Mouse (Mus musculus) ES-Bruce4 (cell line): Measurements from ENCODE around the gene Thbs2. TPM values are rescaled to one million over a fixed set of nuclear protein-coding genes. Genes with fewer than 3 reads are reported as not detected.

Source experiments
- H3K27ac ChIP-seq: 2 replicates; pipeline ENCODE4 v1.5.1; 2012; ENCODE audit warnings: low read length, inconsistent platforms; ENCODE audit not compliant: insufficient read depth
- H3K27me3 ChIP-seq: 2 replicates; pipeline ENCODE4 v1.6.1; 2012; ENCODE audit warnings: mild to moderate bottlenecking, low read length, inconsistent platforms; ENCODE audit not compliant: control insufficient read depth, poor library complexity, insufficient read depth, severe bottlenecking
- H3K36me3 ChIP-seq: 2 replicates; pipeline ENCODE4 v1.6.1; 2012; ENCODE audit warnings: inconsistent platforms, mild to moderate bottlenecking, low read length, moderate library complexity; ENCODE audit not compliant: control insufficient read depth, poor library complexity, insufficient read depth, severe bottlenecking
- H3K4me1 ChIP-seq: one replicate; pipeline ENCODE4 v1.8.1; 2011; ENCODE audit warnings: low read length; ENCODE audit not compliant: control insufficient read depth, insufficient read depth
- H3K4me3 ChIP-seq: 2 replicates; pipeline ENCODE4 v1.5.1; 2011; ENCODE audit warnings: low read depth, mild to moderate bottlenecking, low read length
- H3K9ac ChIP-seq: 2 replicates; pipeline ENCODE4 v1.6.1; 2012; ENCODE audit warnings: low read depth, mild to moderate bottlenecking, inconsistent platforms; ENCODE audit not compliant: poor library complexity, severe bottlenecking
- H3K9me3 ChIP-seq: replicated peaks from 2 replicates; pipeline ENCODE4 v1.6.1; 2012; ENCODE audit warnings: mild to moderate bottlenecking, low read length, inconsistent platforms; ENCODE audit not compliant: control insufficient read depth, poor library complexity, insufficient read depth, severe bottlenecking
- CTCF ChIP-seq: IDR thresholded peaks from one replicate; pipeline ENCODE4 v1.8.1; 2011; ENCODE audit warnings: low read depth, low read length
- EP300 ChIP-seq: IDR thresholded peaks from 2 replicates; pipeline ENCODE4 v1.6.1; 2011; ENCODE audit warnings: low read depth, low read length; ENCODE audit not compliant: insufficient read depth
- POLR2A ChIP-seq: IDR thresholded peaks from one replicate; pipeline ENCODE4 v1.8.1; 2011; ENCODE audit warnings: low read length; ENCODE audit not compliant: insufficient read depth
- polyA plus RNA-seq: library from polyadenylated mRNA; stranded (reverse); fragments of >200 nt; gene quantifications from 2 replicates; pipeline ENCODE4 v1.2.4, GENCODE M21; 2011; ENCODE audit warnings: low read depth; ENCODE audit not compliant: missing spikeins, insufficient read depth, insufficient read length

The Thbs2 gene
- polyA plus RNA-seq, 1 experiment: 2.0 TPM

- Histone ChIP-seq H3K4me3 (no peak overlapping the region), H3K4me1 (no peaks in the 10 kb centered on the region), H3K27ac (no peak overlapping the region), H3K9me3 (no peaks in the 10 kb centered on the region), H3K27me3 (no peaks in the 10 kb centered on the region), H3K36me3 (no peaks in the 10 kb centered on the region), H3K9ac (no peak overlapping the region)
- TF ChIP-seq EP300 (no peak), CTCF (no peak), POLR2A (no peak)
Measured at GRCm38 (mm10) chr17:14677198-14677597, 16.8 kb downstream of the Thbs2 start.

GRCm38 (mm10) chr17:14675517-14675916 is 18.5 kb downstream of the Thbs2 start:
- no peaks in the 10 kb centered on the region for H3K4me1 ChIP-seq
- no peaks in the 10 kb centered on the region for H3K9me3 ChIP-seq
- no peaks in the 10 kb centered on the region for H3K36me3 ChIP-seq
- no peak for TF ChIP-seq POLR2A
- TF ChIP-seq CTCF: no peak
- no peak for TF ChIP-seq EP300
- H3K4me3 ChIP-seq: no peak overlapping the region
- H3K27ac ChIP-seq: no peak overlapping the region
- no peak overlapping the region for H3K9ac ChIP-seq
- H3K27me3 ChIP-seq: no peaks in the 10 kb centered on the region

- Histone ChIP-seq H3K4me1 (no peaks in the 10 kb centered on the region), H3K9ac (no peak overlapping the region), H3K36me3 (no peaks in the 10 kb centered on the region), H3K9me3 (no peaks in the 10 kb centered on the region), H3K27me3 (no peaks in the 10 kb centered on the region), H3K4me3 (no peak overlapping the region), H3K27ac (no peak overlapping the region)
- no peak for TF ChIP-seq EP300
- TF ChIP-seq CTCF: no peak
- TF ChIP-seq POLR2A: no peak
Measured at GRCm38 (mm10) chr17:14672402-14672801, 21.6 kb downstream of the Thbs2 start.

GRCm38 (mm10) chr17:14667225-14667624 is 26.8 kb downstream of the Thbs2 start:
- no peak for TF ChIP-seq POLR2A
- TF ChIP-seq CTCF: no peak
- no peak for TF ChIP-seq EP300
- Histone ChIP-seq H3K27ac (no peak overlapping the region), H3K36me3 (no peaks in the 10 kb centered on the region)

GRCm38 (mm10) chr17:14666451-14666850 is 27.6 kb downstream of the Thbs2 start:
- H3K36me3 ChIP-seq: no peaks in the 10 kb centered on the region
- H3K27ac ChIP-seq: no peak overlapping the region
- no peak overlapping the region for H3K9ac ChIP-seq
- H3K4me1 ChIP-seq: no peaks in the 10 kb centered on the region
- no peak overlapping the region for H3K4me3 ChIP-seq
- no peaks in the 10 kb centered on the region for H3K27me3 ChIP-seq
- TF ChIP-seq CTCF (no peak), POLR2A (no peak), EP300 (no peak)
- no peaks in the 10 kb centered on the region for H3K9me3 ChIP-seq

More at GRCm38 (mm10) chr17:14667225-14667624, 26.8 kb downstream of the Thbs2 start:
- Histone ChIP-seq H3K27me3 (no peaks in the 10 kb centered on the region), H3K4me3 (no peak overlapping the region), H3K9ac (no peak overlapping the region), H3K4me1 (no peaks in the 10 kb centered on the region), H3K9me3 (no peaks in the 10 kb centered on the region)

GRCm38 (mm10) chr17:14663366-14663765 is 30.7 kb downstream of the Thbs2 start:
- H3K4me3 ChIP-seq: no peak overlapping the region
- no peaks in the 10 kb centered on the region for H3K36me3 ChIP-seq
- H3K9me3 ChIP-seq: no peaks in the 10 kb centered on the region
- no peak overlapping the region for H3K27ac ChIP-seq
- no peak for TF ChIP-seq CTCF
- no peak for TF ChIP-seq EP300
- no peak for TF ChIP-seq POLR2A
- H3K27me3 ChIP-seq: no peaks in the 10 kb centered on the region
- no peak overlapping the region for H3K9ac ChIP-seq
- H3K4me1 ChIP-seq: no peaks in the 10 kb centered on the region
